Mouse (Mus musculus) activated CD4-positive, CD25-positive, alpha-beta regulatory T cell (primary cell): ENCODE data around the gene Rpl31. TPM values are rescaled to one million over a fixed set of nuclear protein-coding genes. Genes with fewer than 3 reads are reported as not detected.

ENCODE experiments used
- polyA plus RNA-seq, 2 experiments: library from polyadenylated mRNA; unstranded; fragments of 100-300 nt; shearing (Covaris generic); gene quantifications; one replicate each; pipeline ENCODE4 v1.2.1; 2017

The Rpl31 gene
- polyA plus RNA-seq: 100 to 1,000 TPM; 237 to 448 TPM

DNA sequence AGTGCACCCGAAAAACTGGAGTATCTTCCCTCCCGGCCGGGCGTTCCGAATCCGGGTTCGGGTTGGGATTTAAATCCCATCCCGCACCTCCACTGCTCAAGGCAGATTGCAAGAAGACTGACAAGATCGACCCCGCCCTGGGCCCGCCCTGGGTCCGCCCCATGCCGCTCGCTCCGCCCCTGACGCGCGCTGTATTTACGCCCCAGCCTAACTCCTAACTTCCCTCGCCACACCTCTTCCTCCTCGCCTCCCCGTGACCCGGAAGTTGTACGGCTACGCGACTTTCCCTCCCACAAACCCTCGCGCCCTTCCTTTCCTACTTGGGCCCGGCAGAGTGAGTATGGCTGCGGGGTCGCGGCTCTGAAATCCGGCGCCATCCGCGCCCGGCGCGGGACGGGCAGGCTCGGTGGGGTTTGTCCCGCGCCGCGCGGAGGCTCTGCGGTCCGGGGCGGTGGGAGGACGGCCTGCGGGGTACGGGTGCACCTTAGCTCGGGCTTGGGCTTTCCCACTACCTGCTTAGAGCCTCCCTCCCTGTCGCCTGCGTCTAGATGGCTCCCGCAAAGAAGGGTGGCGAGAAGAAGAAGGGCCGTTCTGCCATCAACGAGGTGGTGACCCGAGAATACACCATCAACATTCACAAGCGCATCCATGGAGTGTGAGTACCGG, at the start of gene Rpl31:
Gene Rpl31 (plus strand): TSS at position 242 of the 666 bp plus-strand sequence.

Other genes starting within 250 kb of the Rpl31 start
- 1 to 10 TPM in 1 of 2 experiments, under 1 TPM in 1; 0.92 to 2.5 TPM for gene Npas2, start 174.1 kb upstream of the Rpl31 start, polyA plus RNA-seq
- gene Tbc1d8, start 110.9 kb downstream of the Rpl31 start, polyA plus RNA-seq: under 1 TPM; 0.52 to 0.61 TPM
- gene Cnot11, start 167.2 kb downstream of the Rpl31 start, polyA plus RNA-seq: 10 to 100 TPM; 47.2 to 48.7 TPM
- 10 to 100 TPM; 53.4 to 66.0 TPM for gene Rnf149, start 209.6 kb downstream of the Rpl31 start, polyA plus RNA-seq